Mouse (Mus musculus) myocyte (in vitro differentiated cells): ENCODE results near the gene Sult2b1. TPM values are rescaled to one million over a fixed set of nuclear protein-coding genes. Genes with fewer than 3 reads are reported as not detected.
A peak's percentile ranks its signal among the peaks of the same experiment; 100 is the strongest.

ENCODE experiments used
- H3K27me3 ChIP-seq: one replicate; pipeline ENCODE4 v1.6.1; 2011; ENCODE audit not compliant: control insufficient read depth, insufficient read depth, insufficient read length
- H3K36me3 ChIP-seq: one replicate; pipeline ENCODE4 v1.6.1; 2011; ENCODE audit not compliant: control insufficient read depth, insufficient read depth
- H3K4me2 ChIP-seq: one replicate; pipeline ENCODE4 v1.6.1; 2011; ENCODE audit warnings: low read depth, control low read depth
- H3K4me3 ChIP-seq: one replicate; pipeline ENCODE4 v1.5.1; 2011; ENCODE audit warnings: mild to moderate bottlenecking, control low read depth, moderate library complexity
- H3K79me2 ChIP-seq: one replicate; pipeline ENCODE4 v1.6.1; 2011; ENCODE audit not compliant: control insufficient read depth, insufficient read depth
- H3ac ChIP-seq: one replicate; pipeline ENCODE4 v1.6.1; 2011; ENCODE audit not compliant: control insufficient read depth, insufficient read length
- CEBPB ChIP-seq: IDR thresholded peaks from 2 replicates; pipeline ENCODE4 v1.6.1; 2011; ENCODE audit warnings: mild to moderate bottlenecking, moderate library complexity; ENCODE audit not compliant: poor library complexity, insufficient read depth, severe bottlenecking
- E2F4 ChIP-seq: IDR thresholded peaks from one replicate; pipeline ENCODE4 v1.6.1; 2011; ENCODE audit warnings: mild to moderate bottlenecking, control low read depth, moderate library complexity; ENCODE audit not compliant: insufficient read depth
- MAX ChIP-seq: IDR thresholded peaks from one replicate; pipeline ENCODE4 v1.6.1; 2011; ENCODE audit warnings: low read depth, mild to moderate bottlenecking, control low read depth
- MYOD1 ChIP-seq, 3 experiments: IDR thresholded peaks; one replicate each; pipeline ENCODE4 v1.6.1; 2011; ENCODE audit warnings: control low read depth in 2 of 3, low read depth in 2 of 3, mild to moderate bottlenecking in 2 of 3, moderate library complexity in 1 of 3; ENCODE audit not compliant: insufficient read length in 2 of 3, control insufficient read depth in 1 of 3
- MYOG ChIP-seq, 3 experiments: IDR thresholded peaks; one replicate each; pipeline ENCODE4 v1.6.1; 2011; ENCODE audit warnings: control low read depth in 2 of 3, low read depth in 2 of 3, mild to moderate bottlenecking in 2 of 3; ENCODE audit not compliant: insufficient read length in 2 of 3, control insufficient read depth in 1 of 3, insufficient read depth in 1 of 3
- POLR2A ChIP-seq: IDR thresholded peaks from one replicate; pipeline ENCODE4 v1.6.1; 2011; ENCODE audit warnings: low read depth, mild to moderate bottlenecking, control low read depth, moderate library complexity; ENCODE audit not compliant: insufficient read length
- POLR2AphosphoS2 ChIP-seq: IDR thresholded peaks from one replicate; pipeline ENCODE4 v1.6.1; 2011; ENCODE audit warnings: low read depth, control low read depth; ENCODE audit not compliant: insufficient read length
- REST ChIP-seq: IDR thresholded peaks from one replicate; pipeline ENCODE4 v1.6.1; 2011; ENCODE audit warnings: mild to moderate bottlenecking, control low read depth, moderate library complexity; ENCODE audit not compliant: insufficient read depth, insufficient read length
- SRF ChIP-seq: IDR thresholded peaks from one replicate; pipeline ENCODE4 v1.6.1; 2011; ENCODE audit warnings: low read depth; ENCODE audit not compliant: control insufficient read depth, insufficient read length
- TCF12 ChIP-seq: IDR thresholded peaks from one replicate; pipeline ENCODE4 v1.6.1; 2011; ENCODE audit warnings: mild to moderate bottlenecking, control low read depth; ENCODE audit not compliant: poor library complexity, insufficient read depth, severe bottlenecking
- TCF3 ChIP-seq: IDR thresholded peaks from one replicate; pipeline ENCODE4 v1.6.1; 2011; ENCODE audit warnings: low read depth, control low read depth; ENCODE audit not compliant: insufficient read length
- USF1 ChIP-seq: IDR thresholded peaks from one replicate; pipeline ENCODE4 v1.6.1; 2011; ENCODE audit warnings: low read depth, mild to moderate bottlenecking, control low read depth, moderate library complexity
- polyA plus RNA-seq: library from polyadenylated mRNA; unstranded; fragments of >200 nt; fragmentation: generic; extraction: Trizol; gene quantifications from one replicate; pipeline ENCODE4 v1.2.1, GENCODE M21; 2012; ENCODE audit warnings: missing spikeins

Gene Sult2b1
- polyA plus RNA-seq, 1 experiment = 0.47 TPM

DNA sequence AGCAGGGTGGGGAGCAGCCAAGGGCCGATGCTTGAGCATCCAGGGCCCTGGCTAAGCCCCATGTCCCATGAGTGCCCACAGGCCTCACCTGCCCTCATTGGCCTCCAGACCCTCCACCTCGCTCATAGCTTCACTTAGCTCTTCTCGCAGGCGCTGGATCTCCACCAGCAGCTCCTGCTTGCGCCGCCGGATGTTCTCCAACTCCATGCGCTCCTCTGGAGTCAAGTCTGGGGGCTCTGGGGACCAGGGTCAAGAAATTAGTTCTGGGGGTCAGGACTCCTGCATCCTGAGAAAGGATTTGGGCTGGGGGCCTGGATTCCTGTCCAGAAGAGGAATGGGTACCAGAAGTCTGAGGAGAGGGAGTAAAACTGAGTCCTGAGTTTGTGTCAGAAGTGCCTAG, 28.5 kb upstream of the Sult2b1 start:
- peak overlapping the region; percentile 87 for H3K4me2 ChIP-seq
- peaks cover 19% of the 10 kb centered on the region for H3K79me2 ChIP-seq
- H3ac ChIP-seq = peak overlapping the region; percentile 83
- H3K4me3 ChIP-seq = peak overlapping the region; percentile 70
- H3K27me3 ChIP-seq = no peaks in the 10 kb centered on the region
- TF ChIP-seq MAX (no peak), USF1 (no peak), POLR2AphosphoS2 (no peak), SRF (no peak)
- peaks cover 25% of the 10 kb centered on the region for H3K36me3 ChIP-seq

DNA sequence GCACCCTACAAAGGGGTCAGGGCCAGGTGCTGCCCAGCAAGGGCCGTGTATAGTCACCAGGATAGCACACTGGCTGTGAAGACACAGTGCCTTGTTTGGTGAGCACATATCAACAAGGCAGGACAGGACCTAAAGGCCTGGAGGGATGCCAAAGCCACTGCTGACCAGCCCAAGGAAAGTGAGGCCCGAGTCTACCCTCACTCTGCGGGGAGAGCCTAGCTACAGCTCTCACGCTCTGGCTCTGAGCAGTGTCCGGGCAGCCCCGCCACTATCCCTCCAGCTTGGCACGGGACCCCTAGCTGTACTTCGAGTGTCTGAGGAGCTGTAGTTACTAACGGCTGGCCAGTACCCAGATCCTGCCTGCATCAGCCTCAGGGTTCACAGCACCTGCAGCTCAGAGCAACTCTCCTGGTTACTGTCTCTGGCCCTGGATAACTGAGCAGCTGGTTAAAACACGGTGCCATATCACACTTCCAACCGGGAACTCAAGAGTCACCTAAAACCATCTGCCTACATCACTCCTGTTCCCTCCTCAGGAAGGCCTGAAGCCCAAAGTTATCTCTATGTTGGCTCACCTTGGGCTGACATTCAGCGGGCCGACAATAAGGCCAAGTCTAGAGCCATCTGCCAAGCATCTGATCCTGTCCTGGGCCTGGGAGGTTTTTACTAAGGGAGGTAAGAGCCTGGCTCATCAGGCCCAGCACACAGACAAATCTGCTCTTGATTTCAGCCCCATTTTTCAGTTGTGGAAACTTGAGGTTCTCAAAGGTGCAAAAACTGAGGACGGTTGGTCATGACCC, 25.0 kb upstream of the Sult2b1 start:
- Histone ChIP-seq H3K4me2 (no peak overlapping the region), H3K4me3 (no peak overlapping the region), H3K36me3 (peaks cover 27% of the 10 kb centered on the region), H3ac (no peak overlapping the region), H3K27me3 (no peaks in the 10 kb centered on the region), H3K79me2 (peaks cover 19% of the 10 kb centered on the region)
- TF ChIP-seq POLR2A (no peak), E2F4 (no peak), SRF (no peak), USF1 (no peak), REST (no peak), MAX (no peak), MYOG (IDR thresholded peaks at IDR 0.05; ENCODE audit: control insufficient read depth in 1 of 3, insufficient read depth in 1 of 3, insufficient read length in 2 of 3, low read depth in 2 of 3) (no peak), TCF3 (no peak)

DNA sequence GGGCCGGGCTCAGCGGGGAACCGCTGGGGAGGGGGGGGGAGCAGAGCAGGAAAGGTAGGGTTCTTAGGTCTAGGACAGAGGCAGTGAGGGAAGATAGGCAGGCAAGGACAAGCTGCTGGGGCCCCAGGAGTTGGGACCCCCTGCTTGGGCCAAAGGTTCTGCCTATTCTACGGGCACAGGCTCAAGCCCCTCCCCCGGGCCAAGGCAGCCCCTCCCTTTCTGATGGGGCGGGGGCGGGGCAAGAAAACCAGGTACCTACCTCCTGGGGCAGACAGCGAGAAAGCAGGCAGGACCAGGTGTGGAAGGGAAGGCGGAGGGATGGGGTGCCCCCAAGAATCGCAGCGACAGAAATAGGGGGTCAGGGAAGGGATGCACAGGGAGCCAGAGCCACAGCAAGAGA, 24.0 kb upstream of the Sult2b1 start:
- Histone ChIP-seq H3K4me3 (no peak overlapping the region), H3K36me3 (peaks cover 27% of the 10 kb centered on the region), H3K4me2 (no peak overlapping the region), H3K79me2 (peaks cover 17% of the 10 kb centered on the region), H3K27me3 (no peaks in the 10 kb centered on the region), H3ac (no peak overlapping the region)
- no peak for TF ChIP-seq MAX
- no peak for TF ChIP-seq E2F4
- no peak for TF ChIP-seq POLR2A
- no peak for TF ChIP-seq USF1
- no peak for TF ChIP-seq REST
- TF ChIP-seq MYOG (IDR thresholded peaks at IDR 0.05; ENCODE audit: control insufficient read depth in 1 of 3, insufficient read depth in 1 of 3, insufficient read length in 2 of 3, low read depth in 2 of 3) = no peak
- no peak for TF ChIP-seq TCF3

DNA sequence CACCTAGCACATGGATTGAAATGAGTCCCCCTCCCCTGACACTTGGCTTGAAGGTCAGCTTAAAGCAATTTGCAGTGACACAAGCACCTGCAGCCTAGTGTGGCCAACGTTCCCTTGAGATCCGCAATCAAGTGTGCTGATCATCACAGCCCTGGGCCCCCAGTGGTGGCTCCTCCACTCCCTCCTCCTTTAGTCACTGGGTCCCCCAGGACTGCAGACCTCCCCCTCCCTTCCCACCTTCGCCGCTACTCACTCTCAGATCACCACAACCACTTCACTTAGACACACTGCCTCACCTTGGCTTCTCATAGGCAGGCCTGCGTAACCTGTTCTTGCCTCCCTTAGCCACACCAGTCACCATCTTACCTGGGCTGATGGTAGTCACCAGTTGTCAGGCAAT, 21.5 kb upstream of the Sult2b1 start:
- peaks cover 17% of the 10 kb centered on the region for H3K36me3 ChIP-seq
- no peak overlapping the region for H3ac ChIP-seq
- no peak for TF ChIP-seq MYOD1 (IDR thresholded peaks at IDR 0.05; ENCODE audit: control insufficient read depth in 1 of 3, insufficient read length in 2 of 3, low read depth in 2 of 3)
- TF ChIP-seq POLR2AphosphoS2 = peak; percentile 86
- peak; percentile 26 for TF ChIP-seq POLR2A
- no peak for TF ChIP-seq SRF
- H3K27me3 ChIP-seq = no peaks in the 10 kb centered on the region
- H3K79me2 ChIP-seq = no peaks in the 10 kb centered on the region
- H3K4me3 ChIP-seq = no peak overlapping the region
- no peak overlapping the region for H3K4me2 ChIP-seq

DNA sequence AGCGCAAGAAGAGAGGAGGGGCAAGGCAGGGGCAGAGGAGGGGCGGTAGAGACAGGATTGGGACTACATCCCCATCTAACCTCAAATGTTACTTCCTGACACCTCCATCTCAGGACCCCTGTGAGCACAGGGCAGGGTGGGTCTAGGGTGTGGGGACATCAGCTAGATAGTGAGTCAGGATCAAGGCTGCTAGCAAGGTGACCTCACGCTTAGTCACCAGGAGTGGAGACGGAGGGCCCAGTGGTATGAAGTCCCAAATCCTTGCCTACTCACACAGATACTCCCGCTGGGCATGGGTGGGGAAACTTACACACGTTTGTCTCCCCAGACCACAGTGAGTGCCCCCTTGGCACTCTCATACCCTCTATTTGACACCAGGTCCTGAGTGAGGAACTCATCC, 18.1 kb upstream of the Sult2b1 start:
- Histone ChIP-seq H3K4me3 (no peak overlapping the region), H3K4me2 (peak overlapping the region; percentile 18), H3K36me3 (no peaks in the 10 kb centered on the region), H3K27me3 (peaks cover 11% of the 10 kb centered on the region), H3ac (no peak overlapping the region), H3K79me2 (no peaks in the 10 kb centered on the region)
- TF ChIP-seq USF1 (no peak), POLR2A (no peak), MYOD1 (IDR thresholded peaks at IDR 0.05; ENCODE audit: control insufficient read depth in 1 of 3, insufficient read length in 2 of 3, low read depth in 2 of 3) (no peak), MAX (no peak), POLR2AphosphoS2 (no peak), MYOG (IDR thresholded peaks at IDR 0.05; ENCODE audit: control insufficient read depth in 1 of 3, insufficient read depth in 1 of 3, insufficient read length in 2 of 3, low read depth in 2 of 3) (no peak), SRF (no peak), E2F4 (no peak), TCF12 (no peak), REST (no peak), CEBPB (no peak), TCF3 (no peak)
